Mouse (Mus musculus) lung, postnatal 0 days (tissue): ENCODE measurements around the gene Trp53i13.

Experiments used
- CTCF ChIP-seq: IDR thresholded peaks from 2 replicates; pipeline ENCODE4 v1.5.1; 2016; ENCODE audit warnings: antibody characterized with exemption, mild to moderate bottlenecking
- EP300 ChIP-seq: IDR thresholded peaks from 2 replicates; pipeline ENCODE4 v1.6.1; 2016; ENCODE audit warnings: antibody characterized with exemption, mild to moderate bottlenecking, control low read depth

DNA sequence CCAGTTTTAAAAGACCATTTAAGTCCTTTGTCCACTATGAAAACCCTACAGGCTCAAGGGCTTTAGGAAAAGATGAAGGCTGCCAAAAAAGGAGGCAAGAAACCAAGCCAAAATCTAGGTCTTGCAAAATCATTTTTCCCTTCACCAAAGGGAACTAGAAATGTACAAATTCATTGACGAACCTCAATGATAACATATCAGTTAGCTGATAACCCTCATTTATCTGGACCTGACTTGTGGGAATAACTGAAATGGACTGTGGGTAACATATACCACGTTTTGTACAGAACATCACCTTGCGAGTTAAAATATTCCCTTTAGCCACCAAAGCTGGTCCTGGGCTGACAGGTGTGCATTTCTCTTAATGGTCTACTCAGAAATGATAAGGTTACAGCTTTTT is 13.9 kb upstream of the Trp53i13 start:
- TF ChIP-seq CTCF (no peak), EP300 (no peak)
